14 mouse cellular contexts compared by ENCODE assay signal in genomic region chr14:79879333-79880035, GRCm38 (mm10).
DNase-seq lines count a peak whose midpoint lies in the region; ATAC-seq and TF ChIP-seq lines count a peak whose summit lies in the region.
"Had no signal": no experiment of that assay in that cellular context is flagged by ENCODE, and none has a peak within 500 bp of the region (broad histone marks: within the 10 kb centered on the region; RNA-seq: fewer than 3 reads in every experiment).

No protein-coding gene starts in this region.

- no peak overlapping the region for H3K4me3 ChIP-seq in hindbrain, embryonic 10.5 days
- H3K4me3 ChIP-seq in midbrain, embryonic 13.5 days (replicated peaks): no peak overlapping the region
- H3K4me3 ChIP-seq in heart, adult 2 months: no peak overlapping the region
- no peak overlapping the region for H3K4me3 ChIP-seq in heart, embryonic 10.5 days
- H3K4me3 ChIP-seq: embryonic facial prominence, embryonic 13.5 days; megakaryocyte, embryonic 14.5 days had no signal

- TF ChIP-seq POLR2A in heart, adult 2 months (IDR thresholded peaks at IDR 0.05; ENCODE audit: insufficient read depth, low read depth, low read length): no peak

- TF ChIP-seq EP300 in heart, adult 2 months (IDR thresholded peaks at IDR 0.05; ENCODE audit: insufficient read depth, low read depth, low read length): no peak

- peak; percentile 6 for DNase-seq in right cerebral cortex, adult 18-20 months
- DNase-seq in right cerebral cortex, postnatal 14 days: no peak
- peak; percentile 8 for DNase-seq in hindbrain, embryonic 10.5 days (ENCODE audit: low spot score)
- DNase-seq in retina, postnatal 7 days (ENCODE audit: low read depth, low spot score): peak; percentile 19
- no peak for DNase-seq in heart, adult 2 months
- no peak for DNase-seq in heart, embryonic 10.5 days (ENCODE audit: low spot score)
- DNase-seq in ovary, postnatal 14 days (ENCODE audit: low spot score): no peak
- DNase-seq: kidney, postnatal 10 days; layer of hippocampus, postnatal 36 days; lung, adult 2 months had no signal

- H3K27ac ChIP-seq in hindbrain, embryonic 10.5 days: peak overlapping the region; percentile 69
- H3K27ac ChIP-seq in midbrain, embryonic 13.5 days: peak overlapping the region; percentile 66
- no peak overlapping the region for H3K27ac ChIP-seq in heart, adult 2 months
- no peak overlapping the region for H3K27ac ChIP-seq in heart, embryonic 10.5 days
- H3K27ac ChIP-seq: embryonic facial prominence, embryonic 13.5 days had no signal

- no peak overlapping the region for H3K4me2 ChIP-seq in midbrain, embryonic 13.5 days (replicated peaks)
- H3K4me2 ChIP-seq: embryonic facial prominence, embryonic 13.5 days had no signal

- no peaks in the 10 kb centered on the region for H3K79me2 ChIP-seq in heart, adult 2 months (replicated peaks; ENCODE audit: control insufficient read depth, insufficient read depth, low read length)

- peaks cover 61% of the 10 kb centered on the region for H3K4me1 ChIP-seq in hindbrain, embryonic 10.5 days (replicated peaks)
- peaks cover 41% of the 10 kb centered on the region for H3K4me1 ChIP-seq in midbrain, embryonic 13.5 days (replicated peaks)
- H3K4me1 ChIP-seq in heart, adult 2 months (ENCODE audit: control insufficient read depth, insufficient read depth, low read length): no peaks in the 10 kb centered on the region
- H3K4me1 ChIP-seq in heart, embryonic 10.5 days: no peaks in the 10 kb centered on the region
- H3K4me1 ChIP-seq: embryonic facial prominence, embryonic 13.5 days; megakaryocyte, embryonic 14.5 days had no signal

- H3K9ac ChIP-seq in midbrain, embryonic 13.5 days (replicated peaks): no peak overlapping the region
- no peak overlapping the region for H3K9ac ChIP-seq in heart, adult 2 months (ENCODE audit: low read depth, low read length)
- H3K9ac ChIP-seq: embryonic facial prominence, embryonic 13.5 days had no signal

- no peak for TF ChIP-seq CTCF in heart, adult 2 months (IDR thresholded peaks at IDR 0.05)

- H3K9me3 ChIP-seq in hindbrain, embryonic 10.5 days: no peaks in the 10 kb centered on the region
- H3K9me3 ChIP-seq in midbrain, embryonic 13.5 days: no peaks in the 10 kb centered on the region
- no peaks in the 10 kb centered on the region for H3K9me3 ChIP-seq in heart, embryonic 10.5 days
- H3K9me3 ChIP-seq: embryonic facial prominence, embryonic 13.5 days had no signal

- no peaks in the 10 kb centered on the region for H3K36me3 ChIP-seq in hindbrain, embryonic 10.5 days
- H3K36me3 ChIP-seq in midbrain, embryonic 13.5 days: no peaks in the 10 kb centered on the region
- H3K36me3 ChIP-seq in heart, adult 2 months (ENCODE audit: control insufficient read depth, insufficient read depth, low read length): no peaks in the 10 kb centered on the region
- no peaks in the 10 kb centered on the region for H3K36me3 ChIP-seq in heart, embryonic 10.5 days
- H3K36me3 ChIP-seq: embryonic facial prominence, embryonic 13.5 days had no signal

- H3K27me3 ChIP-seq in hindbrain, embryonic 10.5 days (ENCODE audit: insufficient read depth, poor library complexity, severe bottlenecking): peaks cover 59% of the 10 kb centered on the region
- H3K27me3 ChIP-seq in midbrain, embryonic 13.5 days: peaks cover 52% of the 10 kb centered on the region
- no peaks in the 10 kb centered on the region for H3K27me3 ChIP-seq in heart, adult 2 months (ENCODE audit: control insufficient read depth, insufficient read depth, low read length)
- H3K27me3 ChIP-seq in heart, embryonic 10.5 days (ENCODE audit: insufficient read depth, poor library complexity, severe bottlenecking): no peaks in the 10 kb centered on the region
- H3K27me3 ChIP-seq: embryonic facial prominence, embryonic 13.5 days; megakaryocyte, embryonic 14.5 days had no signal

- WGBS in hindbrain, embryonic 10.5 days: 55% methylated on average over 11 of the region's 11 CpGs
- WGBS in midbrain, embryonic 13.5 days: 44% methylated on average over 11 of the region's 11 CpGs
- WGBS in heart, adult 2 months: 78% methylated on average over 11 of the region's 11 CpGs
- 80% methylated on average over 11 of the region's 11 CpGs for WGBS in heart, embryonic 10.5 days

- ATAC-seq in midbrain, embryonic 13.5 days: peak; percentile 35
- ATAC-seq: activated CD4-positive, CD25-positive, alpha-beta regulatory T cell, adult 4 months had no signal

- intact Hi-C loops in heart, adult 2 months (cut with DNase I): no loop called here

Comparison
In these comparisons a context has a peak if more than half of its experiments do, and no peak if none do; other contexts are left out.
1. DNase-seq: peak in right cerebral cortex, adult 18-20 months (single experiment), hindbrain, embryonic 10.5 days (single experiment) and retina, postnatal 7 days (single experiment); none in right cerebral cortex, postnatal 14 days (single experiment), heart, adult 2 months (0 of 2), heart, embryonic 10.5 days (single experiment) and ovary, postnatal 14 days (single experiment).
2. H3K27ac ChIP-seq: peak in hindbrain, embryonic 10.5 days (single experiment) and midbrain, embryonic 13.5 days (single experiment); none in heart, adult 2 months (single experiment) and heart, embryonic 10.5 days (single experiment).